Mouse (Mus musculus): ENCODE measurements around the gene Btnl1. TPM values are rescaled to one million over a fixed set of nuclear protein-coding genes. Genes with fewer than 3 reads are reported as not detected.

Btnl1 gene
- polyA plus RNA-seq (2015; fragmentation: Nextera tagmentation; extraction: Ambion mirVana) = not detected in 2 replicates

DNA sequence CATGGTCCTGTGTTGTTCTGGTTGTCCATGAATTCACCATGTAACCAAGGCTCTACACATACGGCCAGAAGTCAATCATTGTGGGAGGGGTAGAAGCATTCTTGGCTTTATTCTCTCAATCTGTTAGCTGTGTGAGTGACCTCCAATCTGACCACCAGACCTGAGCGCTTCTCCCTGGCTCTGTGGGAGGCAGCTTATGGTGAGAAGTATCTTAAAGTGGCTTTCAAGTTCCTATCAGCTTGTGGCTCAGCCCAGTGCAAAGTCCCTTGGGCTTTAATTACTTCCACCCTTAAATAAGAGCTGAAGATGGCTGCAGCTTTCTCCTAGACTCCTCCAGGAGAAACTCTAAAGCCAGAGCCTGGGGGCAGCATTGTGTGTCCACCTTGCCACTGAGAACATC, at the start of gene Btnl1:
Btnl1 (plus strand) TSS at position 286 of the 400 bp plus-strand sequence.
- H3K4me2 ChIP-seq (ENCODE audit: low read length) = no peak within 1 kb of the TSS
- no peak for ATAC-seq
- no peaks in the 10 kb centered on the region for H3K4me1 ChIP-seq (ENCODE audit: control insufficient read depth, insufficient read depth, low read depth, low read length)
- H3K9me3 ChIP-seq (ENCODE audit: control insufficient read depth, low read length) = no peaks in the 10 kb centered on the region
- no peaks in the 10 kb centered on the region for H3K27me3 ChIP-seq (replicated peaks; ENCODE audit: control insufficient read depth, insufficient read depth, low read length)
- no peaks in the 10 kb centered on the region for H3K36me3 ChIP-seq (ENCODE audit: control insufficient read depth, insufficient read depth, low read length)
- no peak within 1 kb of the TSS for H3K27ac ChIP-seq (ENCODE audit: low read depth, low read length)
- H3K4me3 ChIP-seq (ENCODE audit: low read length) = no peak within 1 kb of the TSS
- 78% methylated on average over 2 of the region's 2 CpGs for WGBS
- H3K9ac ChIP-seq (ENCODE audit: low read depth, low read length) = no peak within 1 kb of the TSS

DNA sequence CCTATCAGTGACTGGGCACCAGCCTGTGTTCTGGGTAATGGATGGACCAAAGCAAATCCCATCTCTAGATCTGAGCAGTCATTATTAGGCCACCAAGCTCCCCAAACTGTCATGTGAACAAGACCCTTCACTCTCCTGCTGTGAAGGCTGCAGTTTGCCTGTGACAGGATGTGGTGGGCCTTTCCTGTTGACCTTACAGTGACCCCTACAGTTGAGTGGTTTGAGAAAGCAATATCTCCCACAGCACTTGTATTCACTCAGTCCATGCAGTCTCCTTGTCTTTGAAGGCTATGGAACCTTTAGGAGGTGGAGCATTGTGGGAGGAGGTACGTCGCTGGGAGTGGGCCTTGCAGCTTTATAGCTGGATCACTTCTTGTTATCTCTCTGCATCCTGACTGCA, 47.1 kb upstream of the Btnl1 start:
- no peaks in the 10 kb centered on the region for H3K27me3 ChIP-seq (replicated peaks; ENCODE audit: control insufficient read depth, insufficient read depth, low read length)
- ATAC-seq = no peak
- H3K4me1 ChIP-seq (ENCODE audit: control insufficient read depth, insufficient read depth, low read depth, low read length) = no peaks in the 10 kb centered on the region
- H3K27ac ChIP-seq (ENCODE audit: low read depth, low read length) = no peak overlapping the region
- WGBS = 76% methylated on average over 2 of the region's 2 CpGs
- no peak overlapping the region for H3K4me3 ChIP-seq (ENCODE audit: low read length)
- no peaks in the 10 kb centered on the region for H3K9me3 ChIP-seq (ENCODE audit: control insufficient read depth, low read length)
- no peak overlapping the region for H3K9ac ChIP-seq (ENCODE audit: low read depth, low read length)
- no peaks in the 10 kb centered on the region for H3K36me3 ChIP-seq (ENCODE audit: control insufficient read depth, insufficient read depth, low read length)
- H3K4me2 ChIP-seq (ENCODE audit: low read length) = no peak overlapping the region

DNA sequence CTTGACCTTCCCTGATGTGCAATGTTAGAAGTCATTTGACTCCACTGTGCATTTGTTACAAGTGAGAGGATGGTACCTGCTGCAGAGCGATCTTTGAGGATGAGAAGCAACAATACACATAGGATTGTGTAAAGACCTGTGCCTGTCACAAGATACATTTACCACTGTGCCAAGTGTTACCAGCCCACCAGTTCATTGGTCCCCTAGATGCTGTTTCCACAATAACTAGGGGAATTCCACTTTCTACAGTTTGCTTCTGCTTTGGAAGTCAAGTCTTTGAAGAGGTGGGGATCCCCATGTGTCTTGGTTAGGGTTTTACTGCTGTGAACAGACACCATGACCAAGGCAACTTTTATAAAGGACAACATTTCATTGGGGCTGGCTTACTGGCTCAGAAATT, 45.7 kb upstream of the Btnl1 start:
- Histone ChIP-seq H3K27ac (ENCODE audit: low read depth, low read length) (no peak overlapping the region), H3K36me3 (ENCODE audit: control insufficient read depth, insufficient read depth, low read length) (no peaks in the 10 kb centered on the region), H3K27me3 (replicated peaks; ENCODE audit: control insufficient read depth, insufficient read depth, low read length) (no peaks in the 10 kb centered on the region), H3K9me3 (ENCODE audit: control insufficient read depth, low read length) (no peaks in the 10 kb centered on the region), H3K4me3 (ENCODE audit: low read length) (no peak overlapping the region), H3K4me2 (ENCODE audit: low read length) (no peak overlapping the region), H3K4me1 (ENCODE audit: control insufficient read depth, insufficient read depth, low read depth, low read length) (no peaks in the 10 kb centered on the region), H3K9ac (ENCODE audit: low read depth, low read length) (no peak overlapping the region)
- ATAC-seq = no peak
- 96% methylated on average over 1 of the region's 1 CpGs for WGBS

DNA sequence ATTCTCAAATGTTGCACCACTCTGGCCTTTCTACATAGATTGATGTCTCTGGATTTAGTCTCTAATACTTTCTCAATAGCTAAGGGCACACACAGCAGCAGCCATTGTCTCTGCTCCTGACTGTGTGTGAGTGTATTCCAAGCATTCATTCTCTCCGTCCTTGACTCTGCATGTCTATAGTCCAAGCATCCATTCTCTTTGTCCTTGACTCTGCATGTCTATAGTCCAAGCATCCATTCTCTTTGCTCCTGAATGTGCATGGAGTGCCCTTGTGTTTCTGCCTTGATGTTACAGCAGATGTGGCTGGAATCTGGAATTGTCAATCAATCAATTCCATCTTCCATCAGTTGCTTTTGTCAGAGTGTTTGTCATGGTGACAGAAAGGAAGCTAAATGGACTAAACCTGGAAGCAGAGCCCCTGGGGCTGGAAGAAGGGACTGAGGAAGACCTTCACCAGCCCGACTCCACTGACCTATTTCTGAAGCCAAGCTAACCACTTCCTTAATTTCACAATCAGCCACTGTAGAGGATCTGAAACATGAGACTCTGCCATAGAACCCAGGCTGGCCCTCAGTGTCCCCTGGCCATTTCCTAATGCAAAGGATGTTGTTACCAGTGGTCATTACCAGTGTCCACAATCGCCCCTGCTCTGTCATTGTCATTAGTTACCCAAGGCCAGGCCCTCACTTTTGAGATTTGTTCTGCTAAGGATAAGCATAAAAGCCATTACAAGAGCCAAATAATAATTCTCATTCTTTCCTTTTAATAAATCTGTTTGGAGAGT, 36.1 kb upstream of the Btnl1 start:
- no peaks in the 10 kb centered on the region for H3K36me3 ChIP-seq (ENCODE audit: control insufficient read depth, insufficient read depth, low read length)
- 47% methylated on average over 3 of the region's 3 CpGs for WGBS
- no peak for ATAC-seq

DNA sequence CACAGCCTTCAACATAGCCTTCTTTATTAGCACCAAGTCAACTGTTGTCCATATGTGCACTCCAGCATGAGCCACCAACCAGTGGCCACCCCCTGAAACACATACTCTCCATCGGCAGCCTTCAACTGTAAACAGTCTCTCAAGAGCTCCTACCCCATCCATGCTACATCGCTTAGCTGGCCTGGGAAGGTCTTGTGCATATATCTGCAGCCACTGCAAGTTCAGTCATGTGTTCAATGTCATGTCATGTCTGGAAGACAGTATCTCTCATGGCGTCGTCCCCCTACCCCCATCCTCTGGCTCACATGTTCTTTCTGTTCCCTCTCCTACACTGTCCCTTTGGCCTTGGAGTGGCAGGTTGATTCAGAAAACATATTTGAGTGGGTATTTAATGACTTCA, 32.0 kb upstream of the Btnl1 start:
- Histone ChIP-seq H3K4me2 (ENCODE audit: low read length) (no peak overlapping the region), H3K4me3 (ENCODE audit: low read length) (no peak overlapping the region), H3K36me3 (ENCODE audit: control insufficient read depth, insufficient read depth, low read length) (no peaks in the 10 kb centered on the region), H3K9ac (ENCODE audit: low read depth, low read length) (no peak overlapping the region), H3K4me1 (ENCODE audit: control insufficient read depth, insufficient read depth, low read depth, low read length) (no peaks in the 10 kb centered on the region), H3K27me3 (replicated peaks; ENCODE audit: control insufficient read depth, insufficient read depth, low read length) (no peaks in the 10 kb centered on the region), H3K27ac (ENCODE audit: low read depth, low read length) (no peak overlapping the region), H3K9me3 (ENCODE audit: control insufficient read depth, low read length) (no peaks in the 10 kb centered on the region)
- 93% methylated on average over 4 of the region's 4 CpGs for WGBS
- no peak for ATAC-seq

More for the DNA sequence above, 36.1 kb upstream of the Btnl1 start:
- H3K4me2 ChIP-seq (ENCODE audit: low read length) = no peak overlapping the region
- H3K4me3 ChIP-seq (ENCODE audit: low read length) = no peak overlapping the region
- H3K27ac ChIP-seq (ENCODE audit: low read depth, low read length) = no peak overlapping the region
- no peak overlapping the region for H3K9ac ChIP-seq (ENCODE audit: low read depth, low read length)
- H3K4me1 ChIP-seq (ENCODE audit: control insufficient read depth, insufficient read depth, low read depth, low read length) = no peaks in the 10 kb centered on the region
- H3K27me3 ChIP-seq (replicated peaks; ENCODE audit: control insufficient read depth, insufficient read depth, low read length) = no peaks in the 10 kb centered on the region
- no peaks in the 10 kb centered on the region for H3K9me3 ChIP-seq (ENCODE audit: control insufficient read depth, low read length)

DNA sequence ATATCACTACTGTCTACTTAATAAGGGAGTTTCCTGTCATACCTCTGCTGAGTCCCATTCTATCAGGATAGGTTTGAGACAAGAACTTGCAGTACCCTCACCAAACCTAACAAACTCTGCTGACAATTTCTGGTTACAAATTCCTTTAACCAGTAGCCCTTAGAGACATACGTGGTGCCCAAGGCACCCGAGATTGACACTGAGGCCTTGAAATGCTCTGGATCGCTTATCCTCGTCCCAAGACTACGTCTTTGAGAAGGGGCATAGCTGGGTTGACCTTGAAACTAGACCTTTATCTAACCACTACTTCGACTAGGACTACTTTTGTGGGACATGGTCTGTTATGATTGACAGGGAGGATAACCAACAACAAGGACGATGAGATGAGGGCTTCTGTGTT, 31.4 kb upstream of the Btnl1 start:
- WGBS = 89% methylated on average over 7 of the region's 7 CpGs
- H3K9me3 ChIP-seq (ENCODE audit: control insufficient read depth, low read length) = no peaks in the 10 kb centered on the region
- ATAC-seq = no peak
- H3K4me2 ChIP-seq (ENCODE audit: low read length) = no peak overlapping the region
- no peaks in the 10 kb centered on the region for H3K27me3 ChIP-seq (replicated peaks; ENCODE audit: control insufficient read depth, insufficient read depth, low read length)
- no peak overlapping the region for H3K4me3 ChIP-seq (ENCODE audit: low read length)
- no peak overlapping the region for H3K9ac ChIP-seq (ENCODE audit: low read depth, low read length)
- no peaks in the 10 kb centered on the region for H3K4me1 ChIP-seq (ENCODE audit: control insufficient read depth, insufficient read depth, low read depth, low read length)
- no peaks in the 10 kb centered on the region for H3K36me3 ChIP-seq (ENCODE audit: control insufficient read depth, insufficient read depth, low read length)
- H3K27ac ChIP-seq (ENCODE audit: low read depth, low read length) = no peak overlapping the region

DNA sequence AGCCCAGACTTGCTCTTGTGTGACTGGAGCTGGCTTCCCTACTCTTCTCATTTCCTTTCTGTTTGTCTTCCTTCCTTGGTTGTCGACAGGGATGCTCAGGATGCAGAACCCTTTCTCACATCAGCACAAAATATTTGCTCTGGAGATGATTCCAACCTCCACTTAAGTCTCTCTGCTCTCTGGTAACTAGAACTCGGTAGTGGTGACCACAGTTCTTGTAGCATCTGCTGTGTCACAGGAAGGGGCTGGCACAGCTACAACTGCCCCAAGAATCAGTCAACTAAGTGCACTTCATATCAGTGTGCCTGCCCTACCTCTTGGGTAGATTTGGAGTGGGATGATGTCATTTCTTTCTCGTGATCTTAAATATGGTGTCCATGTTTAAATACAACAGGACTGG, 30.9 kb upstream of the Btnl1 start:
- no peak overlapping the region for H3K27ac ChIP-seq (ENCODE audit: low read depth, low read length)
- 75% methylated on average over 3 of the region's 3 CpGs for WGBS
- no peak for ATAC-seq

DNA sequence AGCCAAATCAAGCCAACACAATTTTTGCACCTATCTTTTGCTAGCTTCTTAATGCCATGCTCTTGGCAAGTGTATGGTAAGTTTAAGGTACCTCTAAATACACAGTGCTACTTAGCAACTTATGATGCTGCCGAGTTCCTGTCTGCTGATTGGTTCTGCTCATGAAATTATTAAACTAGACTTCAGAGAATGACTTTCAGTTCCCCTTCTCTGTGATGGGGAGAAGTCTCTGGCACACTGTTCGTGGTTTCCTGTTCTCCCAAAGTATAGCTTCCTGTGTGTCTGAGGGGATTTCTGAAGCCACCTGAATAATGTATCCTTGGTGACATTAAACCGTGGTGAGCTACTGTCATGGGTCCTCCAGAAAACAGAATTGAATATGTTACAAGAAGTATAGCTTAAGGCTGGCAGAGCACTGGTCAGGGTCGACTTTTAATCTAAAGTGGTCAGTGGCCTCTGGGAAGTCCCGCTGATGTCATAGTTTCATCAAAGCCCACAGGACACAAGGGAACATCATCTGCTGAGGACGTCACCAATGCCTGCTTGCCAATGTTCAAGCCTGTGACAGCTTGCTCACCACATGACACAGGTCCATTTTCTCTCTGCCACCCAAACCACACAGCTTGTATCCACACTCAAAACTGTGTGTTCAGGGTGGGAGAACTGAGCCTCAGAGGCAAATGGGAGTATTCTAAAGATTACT, 29.2 kb upstream of the Btnl1 start:
- no peaks in the 10 kb centered on the region for H3K36me3 ChIP-seq (ENCODE audit: control insufficient read depth, insufficient read depth, low read length)
- no peaks in the 10 kb centered on the region for H3K27me3 ChIP-seq (replicated peaks; ENCODE audit: control insufficient read depth, insufficient read depth, low read length)
- no peak overlapping the region for H3K27ac ChIP-seq (ENCODE audit: low read depth, low read length)
- no peak overlapping the region for H3K4me2 ChIP-seq (ENCODE audit: low read length)
- no peak for ATAC-seq
- 71% methylated on average over 6 of the region's 6 CpGs for WGBS
- no peak overlapping the region for H3K4me3 ChIP-seq (ENCODE audit: low read length)
- no peaks in the 10 kb centered on the region for H3K9me3 ChIP-seq (ENCODE audit: control insufficient read depth, low read length)
- H3K4me1 ChIP-seq (ENCODE audit: control insufficient read depth, insufficient read depth, low read depth, low read length) = no peaks in the 10 kb centered on the region
- H3K9ac ChIP-seq (ENCODE audit: low read depth, low read length) = no peak overlapping the region

More for the DNA sequence above, 30.9 kb upstream of the Btnl1 start:
- Histone ChIP-seq H3K4me1 (ENCODE audit: control insufficient read depth, insufficient read depth, low read depth, low read length) (no peaks in the 10 kb centered on the region), H3K9me3 (ENCODE audit: control insufficient read depth, low read length) (no peaks in the 10 kb centered on the region), H3K4me2 (ENCODE audit: low read length) (no peak overlapping the region), H3K4me3 (ENCODE audit: low read length) (no peak overlapping the region), H3K9ac (ENCODE audit: low read depth, low read length) (no peak overlapping the region), H3K36me3 (ENCODE audit: control insufficient read depth, insufficient read depth, low read length) (no peaks in the 10 kb centered on the region), H3K27me3 (replicated peaks; ENCODE audit: control insufficient read depth, insufficient read depth, low read length) (no peaks in the 10 kb centered on the region)

DNA sequence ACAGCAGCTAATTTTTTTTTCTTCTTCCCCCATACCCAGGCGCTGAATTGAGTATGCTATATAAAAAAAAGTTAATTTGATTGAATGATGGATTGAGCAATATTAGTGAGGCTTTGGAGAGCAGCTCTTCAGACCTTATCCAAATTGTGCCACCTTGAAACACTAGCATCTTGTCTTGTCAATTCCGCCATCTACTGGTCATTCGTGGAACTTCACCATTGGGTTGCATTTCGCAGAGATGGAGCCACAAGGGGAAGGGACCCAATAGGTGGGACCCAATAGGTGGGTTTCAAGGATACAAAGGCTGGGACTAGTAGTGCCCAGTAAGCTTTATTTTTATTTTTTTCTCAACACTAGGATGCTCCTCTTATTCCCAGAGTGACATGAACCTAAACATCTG, 27.5 kb upstream of the Btnl1 start:
- Histone ChIP-seq H3K27ac (ENCODE audit: low read depth, low read length) (no peak overlapping the region), H3K4me1 (ENCODE audit: control insufficient read depth, insufficient read depth, low read depth, low read length) (no peaks in the 10 kb centered on the region), H3K4me2 (ENCODE audit: low read length) (no peak overlapping the region), H3K9ac (ENCODE audit: low read depth, low read length) (no peak overlapping the region), H3K9me3 (ENCODE audit: control insufficient read depth, low read length) (no peaks in the 10 kb centered on the region), H3K4me3 (ENCODE audit: low read length) (no peak overlapping the region), H3K27me3 (replicated peaks; ENCODE audit: control insufficient read depth, insufficient read depth, low read length) (no peaks in the 10 kb centered on the region), H3K36me3 (ENCODE audit: control insufficient read depth, insufficient read depth, low read length) (no peaks in the 10 kb centered on the region)
- 5% methylated on average over 4 of the region's 4 CpGs for WGBS
- no peak for ATAC-seq
